Comparison of ENCODE assay signal across 16 mouse cellular contexts in genomic region chr5:115450410-115451317, GRCm38 (mm10). TPM values are rescaled to one million over a fixed set of nuclear protein-coding genes. Genes with fewer than 3 reads are reported as not detected.
DNase-seq lines count a peak whose midpoint lies in the region; ATAC-seq and TF ChIP-seq lines count a peak whose summit lies in the region.
"Had no signal": no experiment of that assay in that cellular context is flagged by ENCODE, and none has a peak within 500 bp of the region (broad histone marks: within the 10 kb centered on the region; RNA-seq: fewer than 3 reads in every experiment).

No protein-coding gene starts in this region.

- H3K9me3 ChIP-seq in heart, embryonic 16.5 days (replicated peaks; ENCODE audit: control insufficient read depth, low read length): no peaks in the 10 kb centered on the region
- H3K9me3 ChIP-seq in lung, postnatal 0 days (ENCODE audit: low read length): no peaks in the 10 kb centered on the region
- H3K9me3 ChIP-seq in midbrain, embryonic 12.5 days: no peaks in the 10 kb centered on the region
- H3K9me3 ChIP-seq: embryonic facial prominence, embryonic 13.5 days; hindbrain, embryonic 15.5 days; limb, embryonic 12.5 days had no signal

- intact Hi-C loops in heart, postnatal 36 days (cut with DNase I): no loop called here

- H3K9ac ChIP-seq in heart, embryonic 16.5 days (ENCODE audit: low read length): no peak overlapping the region
- H3K9ac ChIP-seq in lung, postnatal 0 days (replicated peaks; ENCODE audit: low read depth): no peak overlapping the region
- no peak overlapping the region for H3K9ac ChIP-seq in midbrain, embryonic 12.5 days (replicated peaks)
- H3K9ac ChIP-seq: embryonic facial prominence, embryonic 13.5 days; hindbrain, embryonic 15.5 days; limb, embryonic 12.5 days had no signal

- H3K27ac ChIP-seq in heart, embryonic 16.5 days (ENCODE audit: low read length): no peak overlapping the region
- no peak overlapping the region for H3K27ac ChIP-seq in lung, postnatal 0 days (ENCODE audit: low read length)
- peak overlapping the region; percentile 60 for H3K27ac ChIP-seq in midbrain, embryonic 12.5 days (replicated peaks)
- H3K27ac ChIP-seq: embryonic facial prominence, embryonic 13.5 days; hindbrain, embryonic 15.5 days; limb, embryonic 12.5 days had no signal

- no peak for TF ChIP-seq EP300 in lung, postnatal 0 days (IDR thresholded peaks at IDR 0.05)

- no peak for DNase-seq in heart, postnatal 36 days
- DNase-seq in lung, postnatal 0 days (ENCODE audit: low spot score): no peak
- no peak for DNase-seq in lung, adult 2 months
- no peak for DNase-seq in cerebellum, adult 11 months
- DNase-seq in natural killer cell, adult 2 months (ENCODE audit: low spot score in 2 of 2): no peak
- DNase-seq: kidney, adult 2 months; kidney, postnatal 36 days; lung, postnatal 4 days; thymus, adult 18-20 months had no signal

- no peak for TF ChIP-seq POLR2A in lung, adult 2 months (IDR thresholded peaks at IDR 0.05; ENCODE audit: borderline replicate concordance, extremely low read depth, low read depth, low read length)

- no peak overlapping the region for H3K4me3 ChIP-seq in heart, embryonic 16.5 days (ENCODE audit: low read length)
- H3K4me3 ChIP-seq in lung, postnatal 0 days (ENCODE audit: low read depth, low read length): no peak overlapping the region
- H3K4me3 ChIP-seq in lung, adult 2 months (replicated peaks; ENCODE audit: extremely low read depth, low read depth, low read length): no peak overlapping the region
- no peak overlapping the region for H3K4me3 ChIP-seq in midbrain, embryonic 12.5 days
- H3K4me3 ChIP-seq: embryonic facial prominence, embryonic 13.5 days; hindbrain, embryonic 15.5 days; limb, embryonic 12.5 days had no signal

- ATAC-seq in heart, embryonic 16.5 days (replicated peaks; ENCODE audit: extremely low read depth, insufficient read depth, low FRiP score): peak; percentile 64
- 0 out of 2 replicates have a peak, but pooled peaks have one; percentile 8 for ATAC-seq in lung, postnatal 0 days
- ATAC-seq in midbrain, embryonic 12.5 days (ENCODE audit: low FRiP score, low read depth): no peak

- TF ChIP-seq CTCF in lung, postnatal 0 days (IDR thresholded peaks at IDR 0.05): no peak
- TF ChIP-seq CTCF in lung, adult 2 months (IDR thresholded peaks at IDR 0.05; ENCODE audit: insufficient read depth, low read length): no peak

- WGBS in heart, embryonic 16.5 days: 64% methylated on average over 26 of the region's 27 CpGs
- WGBS in lung, postnatal 0 days: 84% methylated on average over 26 of the region's 27 CpGs
- 85% methylated on average over 27 of the region's 27 CpGs for WGBS in lung, adult 2 months
- WGBS in midbrain, embryonic 12.5 days: 91% methylated on average over 27 of the region's 27 CpGs

- H3K36me3 ChIP-seq in heart, embryonic 16.5 days (ENCODE audit: control insufficient read depth, insufficient read depth): no peaks in the 10 kb centered on the region
- no peaks in the 10 kb centered on the region for H3K36me3 ChIP-seq in lung, postnatal 0 days (ENCODE audit: insufficient read depth, low read length)
- H3K36me3 ChIP-seq in midbrain, embryonic 12.5 days: peaks cover 94% of the 10 kb centered on the region

- no peaks in the 10 kb centered on the region for H3K27me3 ChIP-seq in heart, embryonic 16.5 days (ENCODE audit: control insufficient read depth, insufficient read depth, low read length)
- no peaks in the 10 kb centered on the region for H3K27me3 ChIP-seq in lung, postnatal 0 days (replicated peaks; ENCODE audit: insufficient read depth, low read length)
- H3K27me3 ChIP-seq in midbrain, embryonic 12.5 days: no peaks in the 10 kb centered on the region
- H3K27me3 ChIP-seq: embryonic facial prominence, embryonic 13.5 days; hindbrain, embryonic 15.5 days; limb, embryonic 12.5 days had no signal

- peaks cover 12% of the 10 kb centered on the region for H3K4me1 ChIP-seq in heart, embryonic 16.5 days (ENCODE audit: control insufficient read depth, insufficient read depth, low read length)
- no peaks in the 10 kb centered on the region for H3K4me1 ChIP-seq in lung, postnatal 0 days (ENCODE audit: insufficient read depth, low read depth, low read length)
- no peaks in the 10 kb centered on the region for H3K4me1 ChIP-seq in lung, adult 2 months (ENCODE audit: control insufficient read depth, insufficient read depth, low read length)
- H3K4me1 ChIP-seq in midbrain, embryonic 12.5 days: peaks cover 5% of the 10 kb centered on the region; the same call in 1 of the 2 replicates
- H3K4me1 ChIP-seq: embryonic facial prominence, embryonic 13.5 days; hindbrain, embryonic 15.5 days; limb, embryonic 12.5 days had no signal

- peak overlapping the region; percentile 31; the same call in 1 of the 2 replicates for H3K4me2 ChIP-seq in heart, embryonic 16.5 days (ENCODE audit: low read depth, low read length)
- H3K4me2 ChIP-seq in lung, postnatal 0 days (replicated peaks; ENCODE audit: low read depth, low read length): no peak overlapping the region
- H3K4me2 ChIP-seq in midbrain, embryonic 12.5 days (replicated peaks): no peak overlapping the region
- H3K4me2 ChIP-seq: embryonic facial prominence, embryonic 13.5 days; hindbrain, embryonic 15.5 days; limb, embryonic 12.5 days had no signal

RNA-seq across cellular contexts. Expression of gene Pla2g1b, which starts 15.4 kb away (rescaled TPM):
- polyA plus RNA-seq in heart, embryonic 16.5 days (2015; fragmentation: Nextera tagmentation; extraction: Ambion mirVana): 0.46 and 0.92 TPM in 2 replicates
- not detected for total RNA-seq in heart, postnatal 36 days (2021)
- polyA plus RNA-seq in lung, postnatal 0 days (2015; fragmentation: Nextera tagmentation; extraction: Ambion mirVana): 70.5 and 71.7 TPM in 2 replicates
- polyA plus RNA-seq in lung, adult 2 months (2012; rRNA removed): 38.0 and 46.8 TPM in 2 replicates
- polyA plus RNA-seq in midbrain, embryonic 12.5 days (2016; fragmentation: Nextera tagmentation; extraction: Ambion mirVana): not detected in 2 replicates
- total RNA-seq: layer of hippocampus, postnatal 14 days had no signal
- polyA plus RNA-seq: embryonic facial prominence, embryonic 13.5 days; forebrain, embryonic 11.5 days; hindbrain, embryonic 15.5 days; limb, embryonic 12.5 days had no signal

RNA-seq across cellular contexts. Expression of gene Msi1, which starts 21.3 kb away (rescaled TPM):
- 1.1 and 1.8 TPM in 2 replicates for polyA plus RNA-seq in heart, embryonic 16.5 days (2015; fragmentation: Nextera tagmentation; extraction: Ambion mirVana)
- 1 to 10 TPM in 1 of 2 experiments, under 1 TPM in 1; 0.92 to 1.2 TPM for total RNA-seq in heart, postnatal 36 days (2021)
- 1.2 TPM in 2 replicates for polyA plus RNA-seq in lung, postnatal 0 days (2015; fragmentation: Nextera tagmentation; extraction: Ambion mirVana)
- polyA plus RNA-seq in lung, adult 2 months (2012; rRNA removed): 0.91 and 1.9 TPM in 2 replicates
- polyA plus RNA-seq in midbrain, embryonic 12.5 days (2016; fragmentation: Nextera tagmentation; extraction: Ambion mirVana): 211 and 227 TPM in 2 replicates

RNA-seq across cellular contexts. Expression of gene Sirt4, which starts 33.9 kb away (rescaled TPM):
- 18.7 and 24.0 TPM in 2 replicates for polyA plus RNA-seq in heart, embryonic 16.5 days (2015; fragmentation: Nextera tagmentation; extraction: Ambion mirVana)
- 10 to 100 TPM; 17.9 to 18.1 TPM for total RNA-seq in heart, postnatal 36 days (2021)
- 15.7 and 18.0 TPM in 2 replicates for polyA plus RNA-seq in lung, postnatal 0 days (2015; fragmentation: Nextera tagmentation; extraction: Ambion mirVana)
- polyA plus RNA-seq in lung, adult 2 months (2012; rRNA removed): 36.5 and 38.3 TPM in 2 replicates
- polyA plus RNA-seq in midbrain, embryonic 12.5 days (2016; fragmentation: Nextera tagmentation; extraction: Ambion mirVana): 24.2 and 26.2 TPM in 2 replicates

RNA-seq across cellular contexts. Expression of gene Pxn, which starts 55.8 kb away (rescaled TPM):
- polyA plus RNA-seq in heart, embryonic 16.5 days (2015; fragmentation: Nextera tagmentation; extraction: Ambion mirVana): 39.1 and 40.6 TPM in 2 replicates
- 10 to 100 TPM; 36.2 to 37.9 TPM for total RNA-seq in heart, postnatal 36 days (2021)
- 56.4 and 59.3 TPM in 2 replicates for polyA plus RNA-seq in lung, postnatal 0 days (2015; fragmentation: Nextera tagmentation; extraction: Ambion mirVana)
- polyA plus RNA-seq in lung, adult 2 months (2012; rRNA removed): 214 and 226 TPM in 2 replicates
- 24.0 and 27.2 TPM in 2 replicates for polyA plus RNA-seq in midbrain, embryonic 12.5 days (2016; fragmentation: Nextera tagmentation; extraction: Ambion mirVana)

Comparison
In these comparisons a context has a peak if more than half of its experiments do, and no peak if none do; other contexts are left out.
1. RNA of gene Pla2g1b, which starts 15.4 kb away (polyA plus RNA-seq): 70.5 to 71.7 TPM in lung, postnatal 0 days and 38.0 to 46.8 TPM in lung, adult 2 months; 0.46 to 0.92 TPM in heart, embryonic 16.5 days and not detected in midbrain, embryonic 12.5 days; every median in the first group is over 10 times any median in the second.
2. RNA of gene Msi1, which starts 21.3 kb away (polyA plus RNA-seq): 211 to 227 TPM in midbrain, embryonic 12.5 days; 0.91 to 1.9 TPM in lung, adult 2 months, 1.2 TPM in lung, postnatal 0 days and 1.1 to 1.8 TPM in heart, embryonic 16.5 days; every median in the first group is over 10 times any median in the second.